Mouse (Mus musculus): Measurements from ENCODE around the gene Gstp3. TPM values are rescaled to one million over a fixed set of nuclear protein-coding genes. Genes with fewer than 3 reads are reported as not detected.
A peak's percentile ranks its signal among the peaks of the same experiment; 100 is the strongest.

The Gstp3 gene
- total RNA-seq (2021) = 1 to 10 TPM in 1 of 2 experiments, not detected in 1; 1.1 TPM
- long read RNA-seq, experiment 1 = 0 reads
- long read RNA-seq, experiment 2 = 0 reads

- no peak for DNase-seq (ENCODE audit: low spot score in 2 of 2)
These were observed at the start of gene Gstp3 for GRCm38 (mm10) chr19:4059069-4059740. Gene Gstp3, minus strand, starts transcription at chr19:4059569.

- no peak for DNase-seq (ENCODE audit: low spot score in 2 of 2)
These were observed 49.2 kb upstream of the Gstp3 start for GRCm38 (mm10) chr19:4108535-4108934.

DNA sequence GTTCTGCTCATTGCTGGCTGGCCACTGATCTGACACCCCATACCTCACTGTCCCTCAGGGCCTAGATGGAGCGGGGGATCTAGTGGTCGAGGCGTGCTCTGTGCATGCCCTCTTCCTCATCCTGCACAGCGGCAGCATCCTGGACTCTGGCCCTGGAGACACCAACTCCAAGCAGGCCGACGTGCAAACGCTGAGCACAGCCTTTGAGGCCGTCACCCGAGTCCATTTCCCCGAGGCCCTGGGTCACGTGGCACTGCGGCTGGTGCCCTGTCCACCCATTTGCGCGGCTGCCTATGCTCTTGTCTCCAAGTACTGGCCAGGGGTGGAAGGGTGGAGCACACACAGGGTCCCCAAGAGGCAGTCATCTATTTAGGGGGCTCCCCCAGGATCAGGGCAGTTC lies 47.3 kb upstream of the Gstp3 start:
- no peak for DNase-seq (ENCODE audit: low spot score in 2 of 2)

DNA sequence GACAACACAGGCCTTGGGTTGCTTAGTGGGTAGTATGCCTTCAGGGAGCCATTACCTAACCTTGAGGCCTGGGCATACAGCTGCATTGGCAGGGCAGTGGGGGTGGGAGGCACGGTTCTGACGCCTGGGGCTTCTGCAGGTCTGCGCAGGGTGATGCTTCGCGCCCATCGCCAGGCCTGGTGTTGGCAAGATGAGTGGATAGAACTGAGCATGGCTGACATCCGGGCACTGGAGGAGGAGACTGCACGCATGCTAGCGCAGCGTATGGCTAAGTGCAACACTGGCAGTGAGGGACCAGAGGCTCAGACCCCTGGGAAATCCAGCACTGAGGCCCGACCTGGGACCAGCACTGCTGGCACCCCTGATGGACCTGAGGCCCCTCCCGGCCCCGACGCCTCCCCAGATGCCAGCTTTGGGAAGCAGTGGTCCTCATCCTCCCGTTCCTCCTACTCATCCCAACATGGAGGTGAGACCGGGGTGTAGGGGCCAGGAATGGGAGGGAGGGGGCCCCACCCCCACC lies 45.4 kb upstream of the Gstp3 start:
- no peak for DNase-seq (ENCODE audit: low spot score in 2 of 2)

- no peak for DNase-seq (ENCODE audit: low spot score in 2 of 2)
These were observed 44.4 kb upstream of the Gstp3 start for GRCm38 (mm10) chr19:4103792-4104191.

- no peak for DNase-seq (ENCODE audit: low spot score in 2 of 2)
These were observed 43.9 kb upstream of the Gstp3 start for GRCm38 (mm10) chr19:4103294-4103693.

GRCm38 (mm10) chr19:4102626-4103025 lies 43.3 kb upstream of the Gstp3 start:
- no peak for DNase-seq (ENCODE audit: low spot score in 2 of 2)

DNA sequence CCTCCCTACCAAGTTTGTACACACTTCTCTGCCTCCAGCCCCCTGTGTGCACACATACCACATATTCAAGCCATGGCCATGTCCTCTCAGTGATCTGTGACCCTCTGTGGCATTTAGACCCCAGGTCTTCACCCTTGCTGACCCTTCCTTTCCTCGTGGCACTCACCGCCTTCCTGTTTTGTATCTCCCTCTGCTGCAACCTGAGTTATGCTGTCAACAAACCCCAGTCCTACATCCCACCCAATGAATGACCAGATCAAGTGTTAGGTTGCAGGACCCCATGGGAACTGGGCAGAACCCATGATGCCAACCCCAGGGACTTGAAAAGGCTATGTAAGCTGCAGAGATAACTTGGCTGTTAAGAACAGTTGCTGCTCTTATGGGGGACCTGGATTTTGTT lies 42.7 kb upstream of the Gstp3 start:
- DNase-seq (ENCODE audit: low spot score in 2 of 2) = no peak

DNA sequence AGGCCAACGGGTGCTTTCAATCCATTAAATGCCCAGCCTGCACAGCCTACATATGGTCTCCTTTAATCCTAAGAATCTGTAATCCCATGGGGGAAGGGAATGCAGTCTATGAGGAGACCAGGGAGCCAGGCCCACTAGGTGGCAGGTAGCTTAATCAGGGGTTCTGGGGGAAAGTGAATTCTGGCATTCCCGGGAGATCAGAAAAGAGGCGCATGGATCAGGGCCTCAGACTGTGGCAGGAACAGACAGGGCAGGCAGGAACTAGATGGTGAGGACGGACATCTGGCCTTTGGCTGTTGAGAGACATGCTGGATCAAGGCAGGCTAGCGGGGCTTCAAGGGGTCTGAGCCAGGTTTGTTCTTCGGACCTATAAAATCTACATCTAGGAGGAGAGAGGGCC lies 42.1 kb upstream of the Gstp3 start:
- no peak for DNase-seq (ENCODE audit: low spot score in 2 of 2)

DNA sequence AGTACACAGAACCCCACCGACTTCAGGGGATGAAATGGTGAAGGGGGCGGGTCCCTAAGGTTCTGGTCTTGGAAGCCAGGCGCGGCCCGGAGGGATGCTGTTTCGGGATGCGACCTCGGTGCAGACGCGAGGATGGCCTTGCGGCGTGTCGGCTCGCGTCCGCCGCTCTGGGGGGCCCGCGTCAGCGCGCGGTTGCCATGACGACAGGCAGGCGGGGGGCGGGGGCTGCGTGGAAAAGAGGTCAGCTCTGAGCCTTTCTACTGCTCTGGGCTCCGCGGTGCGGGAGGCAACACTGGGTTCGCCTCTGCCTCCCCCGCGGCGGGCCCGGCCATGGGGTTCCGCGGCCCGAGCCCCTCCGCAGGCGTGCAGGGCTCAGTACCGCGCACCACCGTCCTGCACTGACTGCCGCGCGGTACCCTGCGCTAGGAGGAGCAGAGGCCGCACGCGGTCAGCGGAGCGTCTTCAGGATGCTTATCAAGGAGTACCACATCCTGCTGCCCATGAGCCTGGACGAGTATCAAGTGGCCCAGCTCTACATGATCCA lies 41.4 kb upstream of the Gstp3 start:
- no peak for DNase-seq (ENCODE audit: low spot score in 2 of 2)

- DNase-seq (ENCODE audit: low spot score in 2 of 2) = peak; percentile 59 to 69
These were observed 40.7 kb upstream of the Gstp3 start, which contains the start of gene Pitpnm1 for GRCm38 (mm10) chr19:4099837-4100717. Gene Pitpnm1, plus strand, starts transcription at chr19:4099998.

DNA sequence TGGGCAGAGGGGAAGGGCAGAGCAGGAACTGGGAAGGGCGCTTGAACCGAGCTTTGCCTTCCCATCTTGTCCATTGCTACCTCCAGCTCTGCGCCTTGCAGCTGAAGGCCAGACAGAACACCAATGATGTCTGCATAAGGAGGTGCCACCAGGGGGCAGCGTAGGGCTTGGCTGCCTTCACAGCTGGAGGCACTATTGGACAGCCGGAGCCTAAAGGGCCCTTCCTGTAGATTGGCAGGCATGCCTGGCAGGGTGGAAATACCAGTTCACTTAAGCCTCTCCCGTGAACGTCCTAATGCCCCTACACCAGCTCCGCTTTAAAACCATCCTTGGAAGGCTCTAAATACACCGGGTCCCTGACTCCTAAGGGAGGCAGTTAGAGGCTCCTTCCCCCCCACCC lies 39.7 kb upstream of the Gstp3 start:
- DNase-seq (ENCODE audit: low spot score in 2 of 2) = peak; percentile 84 to 93

DNA sequence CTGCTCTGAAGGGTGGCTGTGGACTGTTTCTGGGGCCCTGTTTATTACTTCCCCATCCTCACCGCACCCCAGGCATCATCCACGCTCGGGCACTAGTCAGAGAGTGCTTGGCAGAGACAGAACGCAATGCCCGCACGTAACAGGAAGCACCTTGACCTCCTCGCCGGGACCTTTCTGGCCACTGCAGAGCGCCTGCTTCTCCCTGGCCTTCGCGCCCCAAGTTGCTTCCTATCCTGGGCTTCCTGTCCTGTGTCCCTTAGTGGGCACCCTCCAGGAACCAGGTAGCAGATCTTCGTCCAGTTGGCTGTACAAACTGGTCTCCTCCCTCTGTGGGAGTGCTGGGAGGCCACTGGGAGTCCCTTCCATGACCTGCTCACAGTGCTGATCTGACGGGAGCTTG lies 39.1 kb upstream of the Gstp3 start:
- no peak for DNase-seq (ENCODE audit: low spot score in 2 of 2)

DNA sequence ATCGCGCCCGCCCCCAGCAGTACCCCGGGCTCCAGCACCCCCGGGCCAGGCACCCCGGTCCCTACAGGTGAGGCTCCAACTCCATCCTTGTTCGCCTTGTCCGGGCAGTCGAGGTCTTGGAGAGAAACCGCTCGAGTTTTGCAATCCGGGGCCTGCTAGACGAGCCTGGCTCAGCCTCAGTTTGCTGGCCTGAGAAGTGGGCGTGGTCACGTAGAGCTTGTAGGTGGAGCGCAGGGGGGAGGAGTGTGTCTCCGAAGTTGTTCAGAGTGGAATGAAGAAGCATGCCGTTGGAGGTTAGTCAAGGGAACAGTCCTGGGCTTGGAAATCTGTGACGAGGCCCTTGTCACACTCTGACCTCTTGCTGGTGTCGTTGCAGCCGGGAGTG lies 38.1 kb upstream of the Gstp3 start:
- peak in 1 of 2 experiments; percentile 75 for DNase-seq (ENCODE audit: low spot score in 2 of 2)

- peak; percentile 98 for DNase-seq (ENCODE audit: low spot score in 2 of 2)
These were observed 37.5 kb upstream of the Gstp3 start, which contains the start of gene Cdk2ap2 for GRCm38 (mm10) chr19:4096642-4097440. Gene Cdk2ap2, plus strand, starts transcription at chr19:4097182.

DNA sequence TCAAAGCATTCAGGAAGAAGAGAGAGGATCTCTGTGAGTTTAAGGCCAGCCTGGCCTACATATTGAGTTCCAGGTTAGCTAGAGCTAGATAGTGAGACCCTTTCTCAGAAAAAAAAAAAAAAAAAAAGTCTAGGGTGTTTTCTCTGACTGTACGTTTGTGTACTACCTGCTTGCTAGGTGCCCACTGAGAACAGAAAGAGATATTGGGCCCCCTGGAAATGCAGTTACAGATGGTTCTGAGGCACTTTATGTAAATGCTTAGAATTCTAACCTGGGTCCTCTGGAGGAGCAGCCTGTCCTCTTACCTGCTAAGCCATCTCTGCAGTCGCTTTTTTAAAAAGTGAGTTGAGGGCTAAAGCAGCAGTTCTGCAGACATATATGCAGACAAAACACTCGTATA lies 36.4 kb upstream of the Gstp3 start:
- no peak for DNase-seq (ENCODE audit: low spot score in 2 of 2)

DNA sequence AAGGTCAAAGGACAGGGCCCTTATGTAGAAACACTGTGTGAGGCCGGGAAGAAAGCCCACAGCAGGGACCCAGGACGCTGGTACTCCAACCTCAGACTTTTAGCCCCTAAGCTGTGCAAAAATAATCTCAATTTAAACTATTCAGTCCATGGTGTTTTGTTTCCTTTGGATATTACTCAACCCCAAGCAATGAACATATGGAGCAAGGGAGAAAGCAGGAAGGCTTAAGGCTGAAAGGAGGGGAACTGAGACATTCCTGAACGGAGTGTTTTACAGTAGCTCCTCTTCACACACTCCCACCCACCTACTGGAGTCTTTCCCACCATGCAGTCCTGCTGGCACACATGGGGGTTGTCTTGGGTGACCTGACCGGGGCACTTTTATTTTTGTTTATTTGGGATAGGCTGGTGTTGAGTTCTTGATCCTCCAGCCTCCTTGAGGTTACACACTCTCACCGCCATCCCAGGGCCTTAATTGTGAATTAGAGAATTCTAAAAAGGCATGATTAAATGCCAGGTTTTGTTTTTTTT lies 35.5 kb upstream of the Gstp3 start:
- no peak for DNase-seq (ENCODE audit: low spot score in 2 of 2)

DNA sequence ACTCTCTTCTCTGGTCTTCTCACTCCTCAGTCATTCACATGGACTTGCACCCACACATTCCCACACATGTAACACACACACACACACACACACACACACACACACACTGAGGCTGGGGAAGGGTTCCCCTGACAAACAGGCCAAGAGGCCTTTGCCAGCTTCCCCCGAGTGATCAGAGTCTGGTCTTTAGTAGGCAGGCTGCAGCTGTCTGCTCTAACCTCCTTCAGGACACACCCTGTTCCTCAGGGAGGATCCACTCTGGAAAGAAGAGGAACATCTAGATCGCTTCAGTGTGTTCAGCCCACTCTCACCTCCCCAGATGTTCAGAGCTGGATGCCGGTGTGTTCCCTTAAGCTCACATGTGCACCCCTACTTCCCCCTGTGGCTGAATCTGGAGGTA lies 35.0 kb upstream of the Gstp3 start:
- no peak for DNase-seq (ENCODE audit: low spot score in 2 of 2)

DNA sequence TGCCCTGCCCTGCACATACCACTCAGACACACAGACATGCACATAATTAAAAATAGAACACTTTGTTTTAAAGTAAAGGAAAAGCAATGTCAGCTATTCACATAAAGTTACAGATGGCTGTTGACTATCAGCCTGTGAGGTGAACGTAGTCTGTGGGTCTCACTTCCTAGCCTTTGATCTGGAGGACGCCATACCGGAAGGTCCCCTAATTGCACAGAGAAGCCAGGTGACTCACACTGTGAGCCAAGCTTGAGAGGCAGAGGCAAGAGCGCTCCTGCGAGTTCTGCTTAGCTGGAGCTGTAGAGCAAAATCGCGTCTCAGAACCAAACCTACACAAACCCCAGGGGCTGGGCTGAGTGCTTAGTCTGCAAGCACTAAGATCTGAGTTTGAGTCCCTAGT lies 34.4 kb upstream of the Gstp3 start:
- DNase-seq (ENCODE audit: low spot score in 2 of 2) = no peak

GRCm38 (mm10) chr19:4092750-4093149 lies 33.4 kb upstream of the Gstp3 start:
- no peak for DNase-seq (ENCODE audit: low spot score in 2 of 2)

GRCm38 (mm10) chr19:4091383-4091782 lies 32.0 kb upstream of the Gstp3 start:
- DNase-seq (ENCODE audit: low spot score in 2 of 2) = no peak

Data from gastrocnemius, postnatal 4 days (tissue).